Mouse (Mus musculus) CH12.LX (cell line): ENCODE results near the gene Btbd8.

ENCODE experiments used
- BHLHE40 ChIP-seq: IDR thresholded peaks from 2 replicates; pipeline ENCODE4 v1.6.1; 2011; ENCODE audit warnings: mild to moderate bottlenecking, low read depth, low read length, improper control_type of control experiment
- CHD2 ChIP-seq: IDR thresholded peaks from 2 replicates; pipeline ENCODE4 v1.6.1; 2011; ENCODE audit warnings: low read length, improper control_type of control experiment
- CTCF ChIP-seq, 2 experiments: IDR thresholded peaks in 1 of 2; conservative IDR thresholded peaks in 1 of 2; 2 replicates each; pipeline ENCODE4 v1.5.1; 2011 to 2012; ENCODE audit warnings: low read depth in 2 of 2, low read length in 2 of 2, improper control_type of control experiment in 1 of 2, inconsistent platforms in 1 of 2, mild to moderate bottlenecking in 1 of 2, moderate library complexity in 1 of 2
- E2F4 ChIP-seq: IDR thresholded peaks from 2 replicates; pipeline ENCODE4 v1.6.1; 2011; ENCODE audit warnings: low read depth, low read length, improper control_type of control experiment; ENCODE audit not compliant: insufficient replicate concordance
- MAFK ChIP-seq: IDR thresholded peaks from 2 replicates; pipeline ENCODE4 v1.6.1; 2011; ENCODE audit warnings: low read length, improper control_type of control experiment; ENCODE audit not compliant: insufficient replicate concordance
- MEF2A ChIP-seq: IDR thresholded peaks from 2 replicates; pipeline ENCODE4 v1.6.1; 2014; ENCODE audit warnings: low read depth, mild to moderate bottlenecking, inconsistent platforms, low read length, improper control_type of control experiment, borderline replicate concordance
- POLR2A ChIP-seq: IDR thresholded peaks from 2 replicates; pipeline ENCODE4 v1.6.1; 2011; ENCODE audit warnings: low read depth, mild to moderate bottlenecking, improper control_type of control experiment, low read length
- SMC3 ChIP-seq: IDR thresholded peaks from 2 replicates; pipeline ENCODE4 v1.6.1; 2011; ENCODE audit warnings: low read depth, low read length, improper control_type of control experiment
- USF2 ChIP-seq: conservative IDR thresholded peaks from 2 replicates; pipeline ENCODE4 v1.6.1; 2011; ENCODE audit warnings: low read depth, low read length, improper control_type of control experiment

DNA sequence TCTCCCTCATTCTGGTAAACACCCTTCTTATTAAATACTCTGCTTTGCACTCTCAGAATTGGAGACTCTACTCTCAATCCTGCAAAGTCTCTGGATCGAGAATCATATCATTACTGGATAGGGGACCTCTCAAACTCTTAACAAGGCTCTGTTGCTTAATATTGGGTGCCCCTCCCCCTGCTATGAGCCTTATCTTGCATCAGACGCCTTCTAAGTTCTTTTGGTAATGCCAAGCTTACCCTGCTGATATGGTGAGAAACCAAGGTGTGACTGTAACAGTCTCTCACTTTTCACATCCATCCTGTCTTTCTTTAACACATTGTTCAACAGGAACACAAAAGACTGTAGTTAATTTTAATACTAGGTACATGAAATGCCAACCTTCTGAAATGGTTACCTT lies 95.8 kb downstream of the Btbd8 start:
- TF ChIP-seq CHD2 (no peak), MEF2A (no peak), CTCF (conservative IDR thresholded peaks at IDR 0.05 in 1 of 2, IDR thresholded peaks at IDR 0.05 in 1 of 2; ENCODE audit: low read depth in 2 of 2, low read length in 2 of 2) (no peak), SMC3 (no peak), POLR2A (no peak), MAFK (no peak), BHLHE40 (no peak), USF2 (no peak), E2F4 (no peak)
